Mouse (Mus musculus): ENCODE data around the gene Pknox2. TPM values are rescaled to one million over a fixed set of nuclear protein-coding genes. Genes with fewer than 3 reads are reported as not detected.

Gene Pknox2
- polyA plus RNA-seq, 2 experiments from 2014 or later = not detected

DNA sequence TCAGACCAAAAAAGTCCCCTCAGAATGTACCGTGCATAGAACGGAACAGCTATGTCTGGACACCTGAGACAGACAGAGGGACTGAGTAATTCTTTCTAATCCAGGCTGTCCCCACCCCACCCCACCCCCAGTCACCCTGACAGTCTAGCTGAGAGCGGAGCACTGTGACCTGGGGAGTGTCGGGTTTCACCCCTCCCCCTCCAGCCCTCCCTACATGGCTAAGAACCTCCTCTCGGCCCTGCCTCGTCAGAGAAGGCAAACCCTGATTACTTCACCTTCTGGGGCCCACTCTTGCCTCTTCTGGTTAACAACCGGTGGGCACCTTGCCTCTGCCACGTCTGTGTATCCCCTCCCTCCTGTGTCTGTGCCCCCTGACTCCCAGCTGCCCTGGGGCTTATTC is 7.7 kb downstream of the Pknox2 start:
- ATAC-seq = no peak

DNA sequence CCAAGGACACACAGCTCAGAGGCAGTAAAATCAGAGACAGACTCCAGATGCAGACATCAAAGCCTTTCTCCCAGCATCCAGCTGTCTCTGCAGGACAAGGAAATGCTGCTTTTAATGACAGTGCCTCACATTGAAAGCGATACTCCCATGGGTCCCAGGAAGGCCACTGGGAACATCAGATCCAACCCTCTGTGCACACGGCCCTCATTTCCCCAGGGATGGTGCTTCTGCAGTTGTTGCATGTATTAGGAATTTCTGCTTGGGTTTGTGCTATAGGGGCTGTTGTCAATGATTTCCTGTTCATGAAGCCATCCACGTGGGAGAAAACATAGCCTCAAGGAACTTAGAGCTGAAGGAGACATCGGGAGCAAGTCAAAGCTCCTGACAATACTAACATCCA is 8.3 kb downstream of the Pknox2 start:
- no peak for ATAC-seq

DNA sequence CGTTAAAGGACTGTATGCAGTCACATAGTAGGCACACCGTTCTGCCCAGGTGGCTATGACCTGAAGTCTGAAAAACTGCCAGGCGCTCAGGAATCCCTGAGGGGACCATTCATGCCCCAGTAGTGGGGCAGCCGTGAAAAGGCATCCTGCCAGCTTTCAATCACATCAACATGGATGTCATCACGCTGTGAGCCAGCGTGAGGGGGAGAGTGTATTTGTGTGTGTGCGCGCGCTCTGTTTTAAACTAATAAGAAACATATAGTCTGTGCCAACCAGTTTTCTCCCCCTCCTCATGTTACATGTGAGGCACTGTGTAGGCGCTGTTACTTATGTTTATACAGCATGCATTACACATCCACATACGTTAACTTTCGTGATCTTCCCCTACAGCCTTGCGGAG is 10.9 kb downstream of the Pknox2 start:
- no peak for ATAC-seq

DNA sequence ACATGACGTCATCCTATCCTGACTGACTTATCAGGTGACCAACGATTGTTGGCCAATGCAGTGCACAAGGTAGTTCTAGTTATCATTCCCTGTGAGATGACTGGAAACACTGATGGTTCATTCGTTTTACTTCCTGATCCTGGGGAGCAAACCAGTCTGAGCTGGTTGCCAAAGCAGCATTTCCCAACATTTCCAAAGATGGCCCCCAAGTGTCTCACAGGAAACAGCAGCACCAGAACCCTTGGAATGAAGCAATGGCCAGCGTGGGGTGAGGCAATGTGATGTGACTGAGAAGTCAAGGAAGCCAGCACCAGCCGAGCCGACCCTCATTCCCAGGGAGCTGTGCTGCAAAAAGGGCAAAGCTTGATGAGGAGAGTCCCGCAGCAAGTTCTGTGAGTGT is 13.7 kb downstream of the Pknox2 start:
- no peak for ATAC-seq

DNA sequence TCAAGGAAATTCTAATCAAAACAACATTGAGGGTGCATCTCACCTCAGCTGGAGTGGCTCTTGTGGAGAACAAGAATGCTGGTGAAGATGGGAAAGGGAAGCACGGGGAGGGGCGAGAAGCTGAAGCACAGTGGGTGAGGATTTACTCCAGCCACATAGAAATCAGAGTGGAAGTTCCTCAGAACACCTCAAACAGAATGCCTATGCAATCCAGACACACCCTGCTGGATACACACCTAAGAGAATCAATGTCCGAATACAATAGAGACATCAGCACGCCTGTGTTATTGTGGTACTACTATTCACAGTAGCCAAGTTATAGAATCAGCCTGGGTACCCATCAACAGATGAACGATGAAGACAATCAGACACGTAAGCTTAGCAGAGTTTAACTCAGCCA is 18.2 kb downstream of the Pknox2 start:
- no peak for ATAC-seq

DNA sequence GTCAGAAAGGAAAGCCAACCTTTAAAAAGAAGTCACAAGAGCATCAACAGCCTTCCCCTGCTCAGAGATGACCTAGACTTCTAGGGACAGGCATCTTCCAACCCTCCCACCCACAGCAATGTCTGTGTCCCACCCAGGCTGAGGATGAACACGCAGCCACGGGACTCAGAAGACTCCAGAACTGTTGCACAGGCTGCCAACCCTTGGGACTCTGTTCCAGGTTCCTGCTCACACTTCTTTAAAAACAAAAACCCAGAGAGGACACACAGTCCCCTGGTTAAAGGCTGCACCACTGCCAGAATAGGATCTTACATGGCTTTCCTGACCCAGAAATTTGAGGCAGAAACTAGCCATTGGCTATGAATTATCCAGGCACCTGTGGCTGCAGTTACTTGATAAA is 21.0 kb downstream of the Pknox2 start:
- no peak for ATAC-seq

DNA sequence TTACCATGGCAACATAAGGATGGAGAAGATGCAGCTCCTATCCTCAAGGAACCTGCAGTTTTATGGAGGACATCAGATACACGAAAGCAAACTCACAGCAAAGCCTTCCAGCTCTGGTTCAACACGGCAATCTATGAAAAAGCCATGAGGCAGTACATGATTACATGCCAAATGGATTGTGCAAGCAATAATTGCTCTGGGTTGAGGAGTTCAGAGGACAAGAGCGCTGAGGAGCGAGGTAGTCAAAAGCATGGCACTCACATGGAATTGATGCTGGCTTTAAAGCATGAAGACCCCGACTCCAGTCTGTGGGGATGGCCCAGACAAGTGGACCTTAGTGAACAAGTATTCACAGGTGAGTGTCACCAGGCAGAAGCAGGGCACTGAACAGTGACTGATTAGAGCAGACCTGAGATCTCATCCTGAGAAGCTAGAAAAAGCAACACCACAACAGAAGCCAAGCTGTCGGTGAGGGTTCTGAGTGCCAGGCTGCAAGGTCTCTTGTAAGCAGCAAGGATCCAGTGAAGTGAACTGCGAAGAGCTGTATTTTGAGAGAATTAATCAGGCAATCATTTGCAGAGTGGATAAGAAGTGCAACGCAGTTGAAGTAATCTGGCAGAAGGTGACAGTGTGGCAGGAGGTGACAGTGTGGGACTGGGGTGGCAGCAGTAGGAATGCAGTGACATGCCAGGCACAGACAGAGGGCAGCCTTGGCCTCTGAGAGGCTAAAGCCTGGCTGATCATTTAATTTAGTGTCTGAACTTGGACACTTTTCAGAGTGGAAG is 22.3 kb downstream of the Pknox2 start:
- no peak for ATAC-seq

DNA sequence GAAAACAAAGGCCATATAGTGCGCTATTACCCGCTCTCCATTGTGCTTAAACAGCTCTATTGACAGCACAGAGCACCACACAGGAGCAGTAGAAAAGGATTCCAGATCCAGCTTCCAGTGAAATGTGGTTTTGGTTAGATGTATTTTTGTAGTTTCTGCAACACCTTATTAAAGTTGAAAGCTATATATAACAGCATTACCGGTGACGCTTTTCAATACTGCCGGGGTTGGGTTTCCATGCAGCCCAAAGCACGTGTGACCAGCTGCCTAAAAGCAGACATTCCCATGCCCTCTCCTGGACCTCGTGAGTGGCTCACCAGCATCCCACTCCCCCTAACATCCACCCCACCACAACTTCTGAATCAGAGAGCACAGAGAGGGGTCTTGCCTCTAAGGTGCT is 23.8 kb downstream of the Pknox2 start:
- ATAC-seq = no peak

GRCm38 (mm10) chr9:37122971-37123370 is 24.2 kb downstream of the Pknox2 start:
- ATAC-seq = no peak

GRCm38 (mm10) chr9:37122381-37122780 is 24.8 kb downstream of the Pknox2 start:
- ATAC-seq = no peak

DNA sequence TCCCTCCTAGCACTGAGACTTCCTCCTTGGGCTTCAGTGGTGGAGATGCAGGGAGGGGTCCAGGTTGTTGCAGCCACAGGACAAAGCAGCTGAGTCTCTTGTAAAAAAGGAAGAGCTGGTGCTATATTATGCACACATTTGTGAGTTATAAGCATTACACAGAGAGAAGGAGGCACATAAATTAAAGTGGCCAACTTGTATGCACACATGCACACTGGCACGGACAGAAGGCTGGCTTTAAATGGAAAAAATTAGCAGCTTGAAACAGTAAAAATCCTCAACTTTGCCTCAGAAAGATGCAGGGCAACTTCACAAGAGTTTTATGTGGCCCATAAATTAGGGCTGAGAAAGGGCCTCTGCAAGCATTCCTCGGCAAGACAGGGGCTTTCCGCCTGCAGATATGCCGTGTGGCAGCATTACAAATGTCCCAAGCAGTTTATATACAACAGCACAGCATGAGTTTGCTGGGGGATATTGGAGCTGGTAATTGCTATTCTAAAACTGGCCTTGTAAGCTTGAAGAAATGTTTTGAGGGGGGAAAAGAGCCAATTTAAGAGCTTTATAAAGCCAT is 25.4 kb downstream of the Pknox2 start:
- ATAC-seq = no peak

DNA sequence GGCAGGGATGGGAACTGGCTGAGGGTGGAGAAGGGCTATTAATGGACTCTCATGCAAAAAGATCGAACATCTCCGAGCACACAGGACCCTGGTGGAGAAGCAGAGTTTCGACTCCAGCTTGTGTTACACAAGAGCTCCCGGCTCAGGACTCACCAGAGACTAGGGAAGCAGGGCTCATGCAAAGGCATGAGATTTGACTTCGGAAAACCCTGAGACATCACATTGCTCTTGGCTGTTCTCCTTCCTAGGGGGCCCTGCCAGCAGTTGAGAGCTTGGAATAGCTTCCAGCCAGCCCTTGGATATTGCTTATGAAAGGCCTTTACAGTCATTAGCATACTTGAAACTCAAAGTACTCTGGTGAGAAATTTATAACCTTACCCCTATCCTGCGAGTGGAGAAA is 26.4 kb downstream of the Pknox2 start:
- ATAC-seq = no peak

GRCm38 (mm10) chr9:37117529-37117928 is 29.7 kb downstream of the Pknox2 start:
- ATAC-seq = no peak

- ATAC-seq = no peak
Measured at GRCm38 (mm10) chr9:37116632-37117413, 30.4 kb downstream of the Pknox2 start.

DNA sequence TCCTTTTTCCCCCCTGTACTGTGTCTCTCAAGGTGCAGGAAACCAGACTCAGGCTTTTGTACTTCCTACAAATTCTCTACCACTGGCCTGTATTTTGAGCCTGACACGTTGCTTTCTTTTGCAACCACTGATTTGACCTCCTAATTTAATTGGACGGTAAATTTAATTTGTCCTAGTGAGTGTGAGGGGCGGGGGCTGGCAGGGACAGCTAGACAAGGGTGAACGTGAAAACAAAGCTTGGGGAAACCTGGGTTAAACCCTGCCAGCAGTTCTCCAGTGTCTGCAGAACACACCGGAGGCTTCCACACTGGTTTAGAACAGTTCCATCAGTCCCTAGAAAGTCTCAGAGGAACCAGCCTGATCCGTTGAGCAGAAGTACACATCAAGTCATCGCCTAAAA is 31.4 kb downstream of the Pknox2 start:
- ATAC-seq = no peak

GRCm38 (mm10) chr9:37114286-37115267 is 32.6 kb downstream of the Pknox2 start:
- ATAC-seq = no peak

DNA sequence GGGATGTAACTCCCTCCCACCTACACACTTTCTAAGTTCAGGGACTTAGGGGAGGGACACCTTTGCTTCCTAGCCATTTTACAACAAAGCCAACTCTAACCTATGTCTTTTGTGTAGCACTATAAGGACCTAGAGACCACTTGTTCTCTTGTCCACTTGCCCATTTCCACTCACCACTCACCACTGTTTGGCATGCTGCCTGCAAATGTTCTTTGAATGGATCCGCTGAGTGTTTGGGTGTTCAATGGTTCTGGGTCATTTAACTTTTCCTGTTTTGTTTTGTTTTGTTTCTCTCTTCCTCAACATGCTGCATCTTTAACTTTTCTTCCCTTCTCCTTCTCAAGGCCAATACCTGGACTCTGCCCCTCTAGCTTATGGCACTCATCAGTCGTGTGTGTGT is 39.7 kb downstream of the Pknox2 start:
- ATAC-seq = no peak

- no peak for ATAC-seq
Measured at GRCm38 (mm10) chr9:37106808-37107207, 40.4 kb downstream of the Pknox2 start.

DNA sequence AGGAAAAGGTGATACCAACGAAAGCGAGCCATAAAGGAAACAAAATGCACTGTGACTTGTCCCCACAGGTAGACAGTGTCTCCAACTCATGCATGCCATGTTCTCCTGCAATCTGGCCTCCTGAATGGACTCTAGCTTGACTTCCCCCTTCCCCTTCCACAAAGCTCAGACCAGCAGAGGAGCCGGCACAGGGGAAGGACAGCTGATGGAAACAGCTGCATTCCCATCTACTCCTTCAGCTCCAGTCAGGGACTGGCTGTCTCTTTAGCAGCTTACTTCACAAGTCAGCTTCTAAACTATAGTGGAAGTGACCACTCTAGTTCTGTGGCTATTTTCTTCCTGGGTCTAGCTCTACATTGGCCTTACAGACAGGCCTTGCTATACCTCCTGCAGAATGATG is 43.0 kb downstream of the Pknox2 start:
- no peak for ATAC-seq

- no peak for ATAC-seq
Measured at GRCm38 (mm10) chr9:37103778-37104177, 43.4 kb downstream of the Pknox2 start.

- no peak for ATAC-seq
Measured at GRCm38 (mm10) chr9:37101059-37101940, 45.9 kb downstream of the Pknox2 start.

- ATAC-seq = no peak
Measured at GRCm38 (mm10) chr9:37099595-37099994, 47.6 kb downstream of the Pknox2 start.
